ENCODE assay signal across 8 mouse cellular contexts in genomic region chr4:141149116-141149515, GRCm38 (mm10). TPM values are rescaled to one million over a fixed set of nuclear protein-coding genes. Genes with fewer than 3 reads are reported as not detected.
DNase-seq lines count a peak whose midpoint lies in the region; ATAC-seq lines count a peak whose summit lies in the region.

No protein-coding gene starts in this region.

- 33% methylated on average over 7 of the region's 7 CpGs for WGBS in heart, embryonic 16.5 days
- WGBS in hindbrain, embryonic 16.5 days = 17% methylated on average over 7 of the region's 7 CpGs
- 10% methylated on average over 7 of the region's 7 CpGs for WGBS in midbrain, embryonic 15.5 days

- intact Hi-C loops in heart, postnatal 25 days (cut with DNase I) = no loop called here

- no peak overlapping the region for H3K27ac ChIP-seq in heart, embryonic 16.5 days (ENCODE audit: low read length)
- no peak overlapping the region for H3K27ac ChIP-seq in hindbrain, embryonic 16.5 days (ENCODE audit: low read depth, low read length)
- peak overlapping the region; percentile 82; the same call in 1 of the 2 replicates for H3K27ac ChIP-seq in midbrain, embryonic 15.5 days

- no peaks in the 10 kb centered on the region for H3K9me3 ChIP-seq in heart, embryonic 16.5 days (replicated peaks; ENCODE audit: control insufficient read depth, low read length)
- no peaks in the 10 kb centered on the region for H3K9me3 ChIP-seq in hindbrain, embryonic 16.5 days (ENCODE audit: control insufficient read depth, low read length)
- no peaks in the 10 kb centered on the region for H3K9me3 ChIP-seq in midbrain, embryonic 15.5 days

- peak overlapping the region; percentile 92 for H3K9ac ChIP-seq in heart, embryonic 16.5 days (ENCODE audit: low read length)
- H3K9ac ChIP-seq in hindbrain, embryonic 16.5 days (ENCODE audit: low read depth, low read length) = peak overlapping the region; percentile 96
- H3K9ac ChIP-seq in midbrain, embryonic 15.5 days = peak overlapping the region; percentile 75

- no peak for DNase-seq in heart, postnatal 25 days (ENCODE audit: low spot score)
- DNase-seq in adipocyte (ENCODE audit: low spot score) = peak; percentile 41
- DNase-seq in frontal cortex, adult 2 months (ENCODE audit: extremely low spot score in 1 of 2, low spot score in 1 of 2) = no peak
- DNase-seq in layer of hippocampus, postnatal 14 days (ENCODE audit: low spot score in 2 of 2) = no peak

- no peak for ATAC-seq in heart, embryonic 16.5 days (replicated peaks; ENCODE audit: extremely low read depth, insufficient read depth, low FRiP score)
- ATAC-seq in hindbrain, embryonic 16.5 days = no peak
- no peak for ATAC-seq in midbrain, embryonic 15.5 days (replicated peaks)
- ATAC-seq in megakaryocyte progenitor cell, adult 5-6 weeks (replicated peaks; ENCODE audit: poor library complexity) = no peak

- peaks cover 10% of the 10 kb centered on the region for H3K4me1 ChIP-seq in heart, embryonic 16.5 days (ENCODE audit: control insufficient read depth, insufficient read depth, low read length)
- peaks cover 17% of the 10 kb centered on the region for H3K4me1 ChIP-seq in hindbrain, embryonic 16.5 days (ENCODE audit: control insufficient read depth, insufficient read depth, low read depth, low read length)
- peaks cover 34% of the 10 kb centered on the region for H3K4me1 ChIP-seq in midbrain, embryonic 15.5 days

- no peaks in the 10 kb centered on the region for H3K36me3 ChIP-seq in heart, embryonic 16.5 days (ENCODE audit: control insufficient read depth, insufficient read depth)
- H3K36me3 ChIP-seq in hindbrain, embryonic 16.5 days (ENCODE audit: control insufficient read depth, insufficient read depth, low read length) = no peaks in the 10 kb centered on the region
- H3K36me3 ChIP-seq in midbrain, embryonic 15.5 days (replicated peaks) = no peaks in the 10 kb centered on the region

- H3K27me3 ChIP-seq in heart, embryonic 16.5 days (ENCODE audit: control insufficient read depth, insufficient read depth, low read length) = no peaks in the 10 kb centered on the region
- H3K27me3 ChIP-seq in hindbrain, embryonic 16.5 days (replicated peaks; ENCODE audit: control insufficient read depth, insufficient read depth, low read length) = no peaks in the 10 kb centered on the region
- no peaks in the 10 kb centered on the region for H3K27me3 ChIP-seq in midbrain, embryonic 15.5 days (replicated peaks)

- H3K4me2 ChIP-seq in heart, embryonic 16.5 days (ENCODE audit: low read depth, low read length) = peak overlapping the region; percentile 79
- H3K4me2 ChIP-seq in hindbrain, embryonic 16.5 days (ENCODE audit: low read length) = peak overlapping the region; percentile 86
- H3K4me2 ChIP-seq in midbrain, embryonic 15.5 days = peak overlapping the region; percentile 71

- H3K4me3 ChIP-seq in heart, embryonic 16.5 days (ENCODE audit: low read length) = peak overlapping the region; percentile 79
- peak overlapping the region; percentile 93 for H3K4me3 ChIP-seq in hindbrain, embryonic 16.5 days (ENCODE audit: low read length)
- H3K4me3 ChIP-seq in midbrain, embryonic 15.5 days = peak overlapping the region; percentile 63

RNA-seq across cellular contexts. Expression of gene Fbxo42, which starts 1.4 kb away (rescaled TPM):
- polyA plus RNA-seq in heart, embryonic 16.5 days (2015; fragmentation: Nextera tagmentation; extraction: Ambion mirVana) = 12.8 and 14.5 TPM in 2 replicates
- 10 to 100 TPM in 1 of 2 experiments, 1 to 10 TPM in 1; 10.0 to 10.1 TPM for total RNA-seq in heart, postnatal 25 days (2021)
- polyA plus RNA-seq in hindbrain, embryonic 16.5 days (2015; fragmentation: Nextera tagmentation; extraction: Ambion mirVana) = 20.4 and 24.8 TPM in 2 replicates
- polyA plus RNA-seq in midbrain, embryonic 15.5 days (2015; fragmentation: Nextera tagmentation; extraction: Ambion mirVana) = 28.5 and 30.0 TPM in 2 replicates
- polyA plus RNA-seq in frontal cortex, adult 2 months (2012; rRNA removed) = 20.9 and 21.0 TPM in 2 replicates
- total RNA-seq in megakaryocyte progenitor cell, adult 5-6 weeks (2015) = 15.4 and 16.4 TPM in 2 replicates
- 10.5 and 11.4 TPM in 2 replicates for total RNA-seq in megakaryocyte progenitor cell, adult 5-6 weeks (2017)
- 10 to 100 TPM; 22.6 to 24.9 TPM for total RNA-seq in layer of hippocampus, postnatal 14 days (2021)

RNA-seq across cellular contexts. Expression of gene Szrd1, which starts 9.5 kb away (rescaled TPM):
- polyA plus RNA-seq in heart, embryonic 16.5 days (2015; fragmentation: Nextera tagmentation; extraction: Ambion mirVana) = 29.5 and 33.9 TPM in 2 replicates
- 10 to 100 TPM; 85.1 to 96.1 TPM for total RNA-seq in heart, postnatal 25 days (2021)
- 22.4 and 23.9 TPM in 2 replicates for polyA plus RNA-seq in hindbrain, embryonic 16.5 days (2015; fragmentation: Nextera tagmentation; extraction: Ambion mirVana)
- 24.4 and 26.0 TPM in 2 replicates for polyA plus RNA-seq in midbrain, embryonic 15.5 days (2015; fragmentation: Nextera tagmentation; extraction: Ambion mirVana)
- polyA plus RNA-seq in frontal cortex, adult 2 months (2012; rRNA removed) = 22.3 and 23.0 TPM in 2 replicates
- total RNA-seq in megakaryocyte progenitor cell, adult 5-6 weeks (2015) = 33.2 and 43.0 TPM in 2 replicates
- 38.8 and 52.7 TPM in 2 replicates for total RNA-seq in megakaryocyte progenitor cell, adult 5-6 weeks (2017)
- total RNA-seq in layer of hippocampus, postnatal 14 days (2021) = 10 to 100 TPM; 49.8 to 63.7 TPM
